Mouse (Mus musculus) testis, adult 2 months (tissue): ENCODE results near the gene Angptl2. TPM values are rescaled to one million over a fixed set of nuclear protein-coding genes. Genes with fewer than 3 reads are reported as not detected.

Experiments
- H3K27ac ChIP-seq: fragments of 200-500 bp; 2 replicates; pipeline ENCODE4 v1.5.1; 2012; ENCODE audit warnings: low read depth, low read length; ENCODE audit not compliant: control insufficient read depth, insufficient read depth
- H3K27me3 ChIP-seq: fragments of 200-500 bp; 2 replicates; pipeline ENCODE4 v1.6.1; 2012; ENCODE audit warnings: mild to moderate bottlenecking, low read length, moderate library complexity; ENCODE audit not compliant: control insufficient read depth, insufficient read depth
- H3K36me3 ChIP-seq: fragments of 200-500 bp; 2 replicates; pipeline ENCODE4 v1.6.1; 2012; ENCODE audit warnings: mild to moderate bottlenecking, low read length; ENCODE audit not compliant: control insufficient read depth, insufficient read depth
- H3K4me1 ChIP-seq: fragments of 200-500 bp; 2 replicates; pipeline ENCODE4 v1.6.1; 2012; ENCODE audit warnings: low read length; ENCODE audit not compliant: control insufficient read depth, insufficient read depth
- H3K4me3 ChIP-seq: fragments of 200-500 bp; 2 replicates; pipeline ENCODE4 v1.5.1; 2012; ENCODE audit warnings: low read depth, mild to moderate bottlenecking, low read length, moderate library complexity, mixed read lengths; ENCODE audit not compliant: control insufficient read depth
- CTCF ChIP-seq: fragments of 200-500 bp; IDR thresholded peaks from 2 replicates; pipeline ENCODE4 v1.5.1; 2012; ENCODE audit warnings: low read depth, mild to moderate bottlenecking, inconsistent platforms, low read length, moderate library complexity; ENCODE audit not compliant: control insufficient read depth, insufficient read depth, insufficient replicate concordance
- POLR2A ChIP-seq: fragments of 200-500 bp; IDR thresholded peaks from 2 replicates; pipeline ENCODE4 v1.6.1; 2012; ENCODE audit warnings: low read depth, mild to moderate bottlenecking, inconsistent platforms, low read length, moderate library complexity; ENCODE audit not compliant: control insufficient read depth
- polyA plus RNA-seq: library from polyadenylated mRNA; depleted of rRNA; stranded (reverse); fragments of >200 nt; gene quantifications from 2 replicates; pipeline ENCODE4 v1.2.3, GENCODE M21; 2012

Angptl2 gene
- polyA plus RNA-seq, 1 experiment = 3.1 TPM

DNA sequence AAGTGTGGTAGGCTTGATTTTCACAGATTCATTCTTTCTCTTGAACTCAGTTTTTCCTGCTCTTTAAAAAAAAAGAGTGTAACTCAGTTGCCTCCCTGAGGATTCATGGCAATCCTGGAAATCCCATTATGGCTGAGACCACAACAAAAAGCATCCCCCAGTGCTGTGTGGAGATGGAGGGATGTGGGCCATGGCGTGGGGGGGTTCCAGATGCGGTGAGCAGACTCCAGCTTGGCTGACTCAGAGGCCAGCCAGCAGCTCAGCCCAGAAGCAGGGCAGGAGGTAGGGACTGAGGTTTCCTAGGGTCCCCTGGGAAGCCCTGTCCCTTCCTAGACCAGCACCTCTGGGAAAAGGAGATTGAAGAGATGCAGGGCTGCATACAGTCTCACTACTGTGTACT lies 38.9 kb upstream of the Angptl2 start:
- H3K4me3 ChIP-seq = no peak overlapping the region
- no peak overlapping the region for H3K27ac ChIP-seq
- no peaks in the 10 kb centered on the region for H3K27me3 ChIP-seq
- TF ChIP-seq CTCF (no peak), POLR2A (no peak)
- H3K4me1 ChIP-seq = no peaks in the 10 kb centered on the region
- no peaks in the 10 kb centered on the region for H3K36me3 ChIP-seq

GRCm38 (mm10) chr2:33177443-33178242 lies 38.2 kb upstream of the Angptl2 start:
- H3K27ac ChIP-seq = no peak overlapping the region
- no peaks in the 10 kb centered on the region for H3K36me3 ChIP-seq
- H3K4me1 ChIP-seq = no peaks in the 10 kb centered on the region
- H3K4me3 ChIP-seq = no peak overlapping the region
- TF ChIP-seq CTCF (no peak), POLR2A (no peak)
- H3K27me3 ChIP-seq = no peaks in the 10 kb centered on the region

DNA sequence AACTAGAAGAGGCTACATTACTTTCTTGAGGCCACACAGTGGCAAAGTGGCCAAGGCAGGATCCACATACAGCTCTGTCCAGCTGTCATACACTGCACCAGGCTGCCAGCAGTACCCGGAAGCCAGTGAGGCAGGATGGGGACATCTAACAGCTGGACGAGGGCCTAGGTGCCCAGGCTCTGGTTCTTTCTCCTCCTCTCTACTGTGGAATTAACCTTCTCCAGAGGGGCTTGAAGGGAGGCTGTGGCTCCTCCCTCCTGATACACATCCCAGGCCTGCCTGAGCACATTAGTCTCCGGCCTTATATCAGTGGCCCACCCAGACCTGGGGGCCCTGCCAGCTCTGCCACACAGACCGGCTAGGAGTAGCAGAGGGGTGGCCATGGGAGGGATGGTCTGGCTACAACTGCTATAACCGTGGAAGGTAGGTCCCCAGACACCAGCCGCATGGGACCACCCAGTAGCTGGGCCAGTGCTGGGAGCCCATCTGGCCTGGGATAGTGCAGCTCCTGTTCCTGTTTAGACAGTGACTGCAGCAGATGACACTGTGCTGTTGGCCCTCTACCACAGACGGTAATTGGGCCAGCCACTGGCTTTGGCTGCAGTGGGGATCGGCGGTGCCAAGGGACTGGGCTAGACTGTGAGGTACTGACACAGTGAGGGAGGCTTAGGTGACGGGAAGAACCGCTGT lies 37.5 kb upstream of the Angptl2 start:
- H3K27ac ChIP-seq = no peak overlapping the region
- TF ChIP-seq CTCF (no peak), POLR2A (no peak)
- no peak overlapping the region for H3K4me3 ChIP-seq
- no peaks in the 10 kb centered on the region for H3K4me1 ChIP-seq
- H3K36me3 ChIP-seq = no peaks in the 10 kb centered on the region
- no peaks in the 10 kb centered on the region for H3K27me3 ChIP-seq

DNA sequence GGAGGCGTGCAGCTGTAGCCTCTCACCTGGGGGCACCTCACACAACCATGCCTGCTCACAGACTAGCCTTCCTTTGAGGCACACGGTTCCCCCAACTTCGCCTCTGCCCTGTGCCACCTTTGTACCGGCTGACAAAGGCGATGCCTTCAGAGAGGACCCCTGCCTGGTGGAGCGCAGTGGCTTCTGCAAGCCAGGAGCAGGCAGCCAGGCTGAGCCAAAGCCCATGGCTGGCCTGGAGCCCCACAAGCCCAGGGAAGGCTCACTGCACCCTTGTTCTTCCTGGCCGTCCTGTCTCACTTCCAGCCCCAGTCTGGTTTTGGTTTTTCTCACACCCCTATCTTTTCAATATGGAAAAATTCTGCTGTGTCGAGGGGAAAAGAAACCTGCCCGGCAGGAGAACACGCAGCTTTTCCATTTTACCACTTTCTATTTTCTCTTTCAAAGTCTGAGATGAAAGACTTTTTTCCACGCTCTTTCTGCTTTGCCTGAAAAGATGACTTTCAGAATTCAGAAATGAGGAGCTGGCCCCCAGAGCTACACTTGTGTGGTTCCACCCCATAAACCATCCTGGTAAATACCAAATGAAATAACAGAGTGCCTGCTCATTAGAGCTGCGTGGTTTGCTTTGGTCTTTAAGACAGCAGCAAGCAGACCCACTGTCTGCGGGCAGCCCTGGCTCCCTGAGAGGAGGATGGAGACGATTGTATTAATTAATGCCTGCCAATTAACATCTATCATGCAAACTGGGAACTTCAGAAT lies 36.5 kb upstream of the Angptl2 start:
- TF ChIP-seq POLR2A = no peak
- TF ChIP-seq CTCF = no peak
- Histone ChIP-seq H3K4me3 (no peak overlapping the region), H3K27ac (no peak overlapping the region), H3K27me3 (no peaks in the 10 kb centered on the region), H3K36me3 (no peaks in the 10 kb centered on the region), H3K4me1 (no peaks in the 10 kb centered on the region)

DNA sequence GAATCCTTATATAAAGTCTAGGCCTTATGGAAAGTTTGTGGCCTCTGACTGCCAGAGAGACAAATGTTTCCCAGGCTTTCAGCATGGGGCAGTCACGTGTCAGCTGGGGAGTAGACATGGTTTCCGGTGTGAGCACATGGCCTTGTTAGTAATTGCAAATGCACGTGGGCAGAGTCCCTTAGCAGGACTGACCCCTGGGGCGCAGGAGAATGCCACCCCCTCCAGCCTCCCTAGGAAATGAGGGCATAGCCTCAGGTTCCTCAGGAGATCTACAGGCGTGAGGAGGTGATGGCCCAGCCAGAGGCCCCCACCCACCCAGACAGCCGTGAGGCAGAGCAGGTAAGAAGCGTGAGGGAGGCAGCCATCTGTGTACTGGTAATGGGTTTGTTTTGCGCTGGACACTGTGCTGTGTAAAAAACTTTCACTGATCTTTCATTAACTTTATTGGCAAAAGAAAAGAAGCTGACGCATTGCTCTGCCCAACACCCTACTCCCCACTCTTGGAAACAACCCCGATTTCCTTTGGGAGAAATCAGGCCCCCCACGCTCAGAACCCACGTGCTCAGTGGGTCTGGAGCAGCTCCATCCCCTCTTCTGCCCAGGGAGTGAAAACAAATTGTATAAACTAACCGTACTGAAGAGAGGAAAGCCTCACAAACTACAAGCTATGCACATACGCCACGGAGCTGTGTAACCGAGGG lies 35.8 kb upstream of the Angptl2 start:
- no peaks in the 10 kb centered on the region for H3K4me1 ChIP-seq
- H3K4me3 ChIP-seq = no peak overlapping the region
- no peaks in the 10 kb centered on the region for H3K27me3 ChIP-seq
- H3K27ac ChIP-seq = no peak overlapping the region
- no peak for TF ChIP-seq POLR2A
- TF ChIP-seq CTCF = no peak
- H3K36me3 ChIP-seq = no peaks in the 10 kb centered on the region

GRCm38 (mm10) chr2:33183321-33183720 lies 32.5 kb upstream of the Angptl2 start:
- no peak overlapping the region for H3K27ac ChIP-seq
- no peak overlapping the region for H3K4me3 ChIP-seq
- H3K36me3 ChIP-seq = no peaks in the 10 kb centered on the region
- no peak for TF ChIP-seq CTCF
- peaks cover 3% of the 10 kb centered on the region for H3K4me1 ChIP-seq
- H3K27me3 ChIP-seq = no peaks in the 10 kb centered on the region

DNA sequence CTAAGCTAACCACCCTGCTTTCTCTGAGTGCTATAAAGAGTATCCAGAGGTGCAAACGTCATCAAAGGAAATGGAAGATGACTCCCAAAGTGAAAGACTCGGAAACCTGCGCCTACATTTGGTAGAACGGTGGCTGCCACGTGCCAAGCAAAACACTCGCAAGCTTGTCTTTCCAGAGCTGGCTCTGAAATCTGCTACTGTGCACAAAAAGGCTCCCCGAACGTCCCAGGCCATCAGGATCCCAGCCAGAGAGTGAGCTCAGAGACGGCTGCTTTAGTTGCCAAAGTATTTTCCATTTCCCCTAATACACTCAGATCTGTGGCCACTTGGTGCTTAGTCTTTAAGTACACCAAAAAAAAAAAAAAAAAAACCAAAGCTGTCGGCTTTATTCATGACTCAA lies 31.2 kb upstream of the Angptl2 start:
- Histone ChIP-seq H3K4me3 (no peak overlapping the region), H3K36me3 (no peaks in the 10 kb centered on the region), H3K27ac (no peak overlapping the region), H3K27me3 (no peaks in the 10 kb centered on the region), H3K4me1 (peaks cover 3% of the 10 kb centered on the region)
- no peak for TF ChIP-seq POLR2A
- no peak for TF ChIP-seq CTCF
